Mouse (Mus musculus) liver, adult 2 months (tissue): ENCODE data around the gene Fat3. TPM values are rescaled to one million over a fixed set of nuclear protein-coding genes. Genes with fewer than 3 reads are reported as not detected.

Experiments
- DNase-seq: peaks from one replicate; pipeline ENCODE4 v3.0.0-alpha.2; 2011; ENCODE audit warnings: low read depth, low spot score; ENCODE audit errors: extremely low read depth
- H3K27ac ChIP-seq: fragments of 200-500 bp; replicated peaks from 2 replicates; pipeline ENCODE4 v1.5.1; 2012; ENCODE audit warnings: low read depth, mild to moderate bottlenecking, control low read depth, inconsistent platforms, low read length; ENCODE audit not compliant: insufficient read depth
- H3K27me3 ChIP-seq: fragments of 200-500 bp; 2 replicates; pipeline ENCODE4 v1.6.1; 2012; ENCODE audit warnings: mild to moderate bottlenecking, moderate library complexity, low read length, inconsistent platforms; ENCODE audit not compliant: control insufficient read depth, insufficient read depth
- H3K36me3 ChIP-seq: fragments of 200-500 bp; 2 replicates; pipeline ENCODE4 v1.6.1; 2012; ENCODE audit warnings: low read length, inconsistent platforms; ENCODE audit not compliant: control insufficient read depth, insufficient read depth
- H3K4me1 ChIP-seq: fragments of 200-500 bp; 2 replicates; pipeline ENCODE4 v1.6.1; 2011; ENCODE audit warnings: low read length; ENCODE audit not compliant: control insufficient read depth, insufficient read depth
- H3K4me3 ChIP-seq: fragments of 200-500 bp; 2 replicates; pipeline ENCODE4 v1.5.1; 2011; ENCODE audit warnings: low read depth, mild to moderate bottlenecking, control low read depth, low read length, moderate library complexity; ENCODE audit not compliant: insufficient read depth
- H3K79me2 ChIP-seq: fragments of 200-500 bp; 2 replicates; pipeline ENCODE4 v1.6.1; 2012; ENCODE audit warnings: inconsistent platforms, mild to moderate bottlenecking, low read length, moderate library complexity; ENCODE audit not compliant: control insufficient read depth, insufficient read depth
- H3K9ac ChIP-seq: fragments of 200-500 bp; 2 replicates; pipeline ENCODE4 v1.6.1; 2012; ENCODE audit warnings: low read depth, mild to moderate bottlenecking, control low read depth, inconsistent platforms, low read length
- CTCF ChIP-seq: fragments of 200-500 bp; IDR thresholded peaks from 2 replicates; pipeline ENCODE4 v1.5.1; 2011; ENCODE audit warnings: low read depth, low read length, control low read depth
- POLR2A ChIP-seq: fragments of 200-500 bp; IDR thresholded peaks from 2 replicates; pipeline ENCODE4 v1.6.1; 2011; ENCODE audit warnings: low read length, control low read depth; ENCODE audit not compliant: insufficient read depth; ENCODE audit errors: extremely low read depth
- WGBS: fragments of 180-500 bp; shearing (Covaris S2); methylation state at CpG from one replicate; pipeline ENCODE4 v1.1.7; 2018; 5-methylcytosine and 5-hydroxymethylcytosine counted together
- polyA plus RNA-seq: library from polyadenylated mRNA; depleted of rRNA; stranded (reverse); fragments of >200 nt; gene quantifications from 2 replicates; pipeline ENCODE4 v1.2.3, GENCODE M21; 2012
- total RNA-seq: library from RNA; depleted of rRNA; stranded (reverse); fragments of >200 nt; gene quantifications from 2 replicates; pipeline ENCODE4 v1.2.3, GENCODE M21; 2014

Fat3 gene
- total and polyA plus RNA-seq, 2 experiments, result 0.09 TPM; not detected in 1

- TF ChIP-seq CTCF (no peak), POLR2A (no peak)
- peaks cover 7% of the 10 kb centered on the region for H3K4me1 ChIP-seq
- H3K9ac ChIP-seq, result no peak overlapping the region
- 23% methylated on average over 6 of the region's 6 CpGs for WGBS
- H3K79me2 ChIP-seq, result no peaks in the 10 kb centered on the region
- peak; percentile 90 for DNase-seq
- no peaks in the 10 kb centered on the region for H3K27me3 ChIP-seq
- 0 out of 2 replicates have a peak overlapping the region, but pooled peaks have one; percentile 7 for H3K27ac ChIP-seq
- H3K36me3 ChIP-seq, result no peaks in the 10 kb centered on the region
- H3K4me3 ChIP-seq, result no peak overlapping the region
These were observed 284.9 kb downstream of the Fat3 start for GRCm38 (mm10) chr9:16216235-16216634.

- H3K27ac ChIP-seq, result no peak overlapping the region
- H3K4me1 ChIP-seq, result peaks cover 7% of the 10 kb centered on the region
- no peak overlapping the region for H3K9ac ChIP-seq
- H3K79me2 ChIP-seq, result no peaks in the 10 kb centered on the region
- TF ChIP-seq CTCF (no peak), POLR2A (no peak)
- no peaks in the 10 kb centered on the region for H3K27me3 ChIP-seq
- no peak overlapping the region for H3K4me3 ChIP-seq
- DNase-seq, result peak; percentile 66
- 46% methylated on average over 7 of the region's 7 CpGs for WGBS
- H3K36me3 ChIP-seq, result no peaks in the 10 kb centered on the region
These were observed 286.1 kb downstream of the Fat3 start for GRCm38 (mm10) chr9:16214731-16215681.

- Histone ChIP-seq H3K27ac (no peak overlapping the region), H3K4me1 (peaks cover 7% of the 10 kb centered on the region), H3K79me2 (no peaks in the 10 kb centered on the region), H3K36me3 (no peaks in the 10 kb centered on the region), H3K27me3 (no peaks in the 10 kb centered on the region), H3K9ac (no peak overlapping the region), H3K4me3 (no peak overlapping the region)
- DNase-seq, result no peak
- TF ChIP-seq CTCF (no peak), POLR2A (no peak)
- WGBS, result 27% methylated on average over 1 of the region's 1 CpGs
These were observed 287.8 kb downstream of the Fat3 start for GRCm38 (mm10) chr9:16213324-16213723.

- no peaks in the 10 kb centered on the region for H3K36me3 ChIP-seq
- H3K27ac ChIP-seq, result no peak overlapping the region
These were observed 288.5 kb downstream of the Fat3 start for GRCm38 (mm10) chr9:16212628-16213027.

GRCm38 (mm10) chr9:16212163-16212562, 288.9 kb downstream of the Fat3 start:
- Histone ChIP-seq H3K79me2 (no peaks in the 10 kb centered on the region), H3K36me3 (no peaks in the 10 kb centered on the region), H3K4me3 (no peak overlapping the region), H3K9ac (no peak overlapping the region), H3K27me3 (no peaks in the 10 kb centered on the region), H3K27ac (no peak overlapping the region), H3K4me1 (peaks cover 7% of the 10 kb centered on the region)
- DNase-seq, result no peak
- no peak for TF ChIP-seq CTCF
- TF ChIP-seq POLR2A, result no peak
- 88% methylated on average over 4 of the region's 4 CpGs for WGBS

More at GRCm38 (mm10) chr9:16212628-16213027, 288.5 kb downstream of the Fat3 start:
- Histone ChIP-seq H3K4me3 (no peak overlapping the region), H3K4me1 (peaks cover 7% of the 10 kb centered on the region), H3K27me3 (no peaks in the 10 kb centered on the region), H3K79me2 (no peaks in the 10 kb centered on the region), H3K9ac (no peak overlapping the region)
- no peak for DNase-seq
- WGBS, result 63% methylated on average over 3 of the region's 3 CpGs
- TF ChIP-seq POLR2A (no peak), CTCF (no peak)

GRCm38 (mm10) chr9:16211468-16211867, 289.6 kb downstream of the Fat3 start:
- Histone ChIP-seq H3K9ac (no peak overlapping the region), H3K4me3 (no peak overlapping the region), H3K27ac (no peak overlapping the region), H3K36me3 (no peaks in the 10 kb centered on the region), H3K4me1 (peaks cover 7% of the 10 kb centered on the region), H3K79me2 (no peaks in the 10 kb centered on the region), H3K27me3 (no peaks in the 10 kb centered on the region)
- no peak for DNase-seq
- TF ChIP-seq CTCF (no peak), POLR2A (no peak)
- 76% methylated on average over 3 of the region's 3 CpGs for WGBS
